Mouse (Mus musculus): Measurements from ENCODE around the gene Ifnl2. TPM values are rescaled to one million over a fixed set of nuclear protein-coding genes. Genes with fewer than 3 reads are reported as not detected.

Ifnl2 gene
- polyA plus RNA-seq, 1 experiment = not detected

- no peaks in the 10 kb centered on the region for H3K36me3 ChIP-seq (ENCODE audit: control insufficient read depth, insufficient read depth, low read length, poor library complexity, severe bottlenecking)
- H3K4me1 ChIP-seq (ENCODE audit: control insufficient read depth, insufficient read depth, low read length) = peaks cover 5% of the 10 kb centered on the region
- no peak overlapping the region for H3K9ac ChIP-seq (ENCODE audit: low read depth, poor library complexity, severe bottlenecking)
- H3K27me3 ChIP-seq (ENCODE audit: control insufficient read depth, insufficient read depth, low read length, poor library complexity, severe bottlenecking) = no peaks in the 10 kb centered on the region
- TF ChIP-seq POLR2A (IDR thresholded peaks at IDR 0.05; ENCODE audit: insufficient read depth, low read length) = no peak
- TF ChIP-seq CTCF (IDR thresholded peaks at IDR 0.05; ENCODE audit: low read depth, low read length) = no peak
- TF ChIP-seq EP300 (IDR thresholded peaks at IDR 0.05; ENCODE audit: insufficient read depth, low read depth, low read length) = peak; percentile 59; the same call in 1 of the 2 replicates
- H3K9me3 ChIP-seq (replicated peaks; ENCODE audit: control insufficient read depth, insufficient read depth, low read length, poor library complexity, severe bottlenecking) = no peaks in the 10 kb centered on the region
- H3K27ac ChIP-seq (ENCODE audit: insufficient read depth, low read length) = no peak overlapping the region
- no peak overlapping the region for H3K4me3 ChIP-seq (ENCODE audit: low read depth, low read length)
Measured at GRCm38 (mm10) chr7:28484192-28484591, 26.1 kb downstream of the Ifnl2 start.

- Histone ChIP-seq H3K27me3 (ENCODE audit: control insufficient read depth, insufficient read depth, low read length, poor library complexity, severe bottlenecking) (no peaks in the 10 kb centered on the region), H3K36me3 (ENCODE audit: control insufficient read depth, insufficient read depth, low read length, poor library complexity, severe bottlenecking) (no peaks in the 10 kb centered on the region), H3K4me3 (ENCODE audit: low read depth, low read length) (no peak overlapping the region), H3K9me3 (replicated peaks; ENCODE audit: control insufficient read depth, insufficient read depth, low read length, poor library complexity, severe bottlenecking) (no peaks in the 10 kb centered on the region), H3K9ac (ENCODE audit: low read depth, poor library complexity, severe bottlenecking) (no peak overlapping the region), H3K4me1 (ENCODE audit: control insufficient read depth, insufficient read depth, low read length) (peaks cover 3% of the 10 kb centered on the region), H3K27ac (ENCODE audit: insufficient read depth, low read length) (no peak overlapping the region)
- TF ChIP-seq EP300 (IDR thresholded peaks at IDR 0.05; ENCODE audit: insufficient read depth, low read depth, low read length) (no peak), CTCF (IDR thresholded peaks at IDR 0.05; ENCODE audit: low read depth, low read length) (no peak), POLR2A (IDR thresholded peaks at IDR 0.05; ENCODE audit: insufficient read depth, low read length) (no peak)
Measured at GRCm38 (mm10) chr7:28482854-28483253, 27.4 kb downstream of the Ifnl2 start.

- Histone ChIP-seq H3K4me1 (ENCODE audit: control insufficient read depth, insufficient read depth, low read length) (peaks cover 3% of the 10 kb centered on the region), H3K36me3 (ENCODE audit: control insufficient read depth, insufficient read depth, low read length, poor library complexity, severe bottlenecking) (no peaks in the 10 kb centered on the region), H3K4me3 (ENCODE audit: low read depth, low read length) (0 out of 2 replicates have a peak overlapping the region, but pooled peaks have one; percentile 12), H3K9ac (ENCODE audit: low read depth, poor library complexity, severe bottlenecking) (no peak overlapping the region), H3K27ac (ENCODE audit: insufficient read depth, low read length) (0 out of 2 replicates have a peak overlapping the region, but pooled peaks have one; percentile 1), H3K9me3 (replicated peaks; ENCODE audit: control insufficient read depth, insufficient read depth, low read length, poor library complexity, severe bottlenecking) (no peaks in the 10 kb centered on the region), H3K27me3 (ENCODE audit: control insufficient read depth, insufficient read depth, low read length, poor library complexity, severe bottlenecking) (no peaks in the 10 kb centered on the region)
- TF ChIP-seq CTCF (IDR thresholded peaks at IDR 0.05; ENCODE audit: low read depth, low read length) (no peak), EP300 (IDR thresholded peaks at IDR 0.05; ENCODE audit: insufficient read depth, low read depth, low read length) (no peak), POLR2A (IDR thresholded peaks at IDR 0.05; ENCODE audit: insufficient read depth, low read length) (no peak)
Measured at GRCm38 (mm10) chr7:28478854-28479253, 31.4 kb downstream of the Ifnl2 start.

- H3K4me1 ChIP-seq (ENCODE audit: control insufficient read depth, insufficient read depth, low read length) = peaks cover 3% of the 10 kb centered on the region
- H3K36me3 ChIP-seq (ENCODE audit: control insufficient read depth, insufficient read depth, low read length, poor library complexity, severe bottlenecking) = no peaks in the 10 kb centered on the region
- no peak for TF ChIP-seq CTCF (IDR thresholded peaks at IDR 0.05; ENCODE audit: low read depth, low read length)
- TF ChIP-seq EP300 (IDR thresholded peaks at IDR 0.05; ENCODE audit: insufficient read depth, low read depth, low read length) = no peak
- TF ChIP-seq POLR2A (IDR thresholded peaks at IDR 0.05; ENCODE audit: insufficient read depth, low read length) = no peak
- H3K9ac ChIP-seq (ENCODE audit: low read depth, poor library complexity, severe bottlenecking) = no peak overlapping the region
- no peaks in the 10 kb centered on the region for H3K9me3 ChIP-seq (replicated peaks; ENCODE audit: control insufficient read depth, insufficient read depth, low read length, poor library complexity, severe bottlenecking)
- no peak overlapping the region for H3K27ac ChIP-seq (ENCODE audit: insufficient read depth, low read length)
- H3K4me3 ChIP-seq (ENCODE audit: low read depth, low read length) = no peak overlapping the region
- no peaks in the 10 kb centered on the region for H3K27me3 ChIP-seq (ENCODE audit: control insufficient read depth, insufficient read depth, low read length, poor library complexity, severe bottlenecking)
Measured at GRCm38 (mm10) chr7:28477363-28477762, 32.9 kb downstream of the Ifnl2 start.

- Histone ChIP-seq H3K27ac (ENCODE audit: insufficient read depth, low read length) (no peak overlapping the region), H3K36me3 (ENCODE audit: control insufficient read depth, insufficient read depth, low read length, poor library complexity, severe bottlenecking) (no peaks in the 10 kb centered on the region), H3K4me3 (ENCODE audit: low read depth, low read length) (no peak overlapping the region), H3K9me3 (replicated peaks; ENCODE audit: control insufficient read depth, insufficient read depth, low read length, poor library complexity, severe bottlenecking) (no peaks in the 10 kb centered on the region), H3K9ac (ENCODE audit: low read depth, poor library complexity, severe bottlenecking) (no peak overlapping the region), H3K27me3 (ENCODE audit: control insufficient read depth, insufficient read depth, low read length, poor library complexity, severe bottlenecking) (no peaks in the 10 kb centered on the region), H3K4me1 (ENCODE audit: control insufficient read depth, insufficient read depth, low read length) (peaks cover 3% of the 10 kb centered on the region)
- no peak for TF ChIP-seq EP300 (IDR thresholded peaks at IDR 0.05; ENCODE audit: insufficient read depth, low read depth, low read length)
- no peak for TF ChIP-seq CTCF (IDR thresholded peaks at IDR 0.05; ENCODE audit: low read depth, low read length)
- no peak for TF ChIP-seq POLR2A (IDR thresholded peaks at IDR 0.05; ENCODE audit: insufficient read depth, low read length)
Measured at GRCm38 (mm10) chr7:28476191-28476590, 34.1 kb downstream of the Ifnl2 start.

GRCm38 (mm10) chr7:28467213-28467751 is 43.0 kb downstream of the Ifnl2 start:
- TF ChIP-seq CTCF (IDR thresholded peaks at IDR 0.05; ENCODE audit: low read depth, low read length) (no peak), POLR2A (IDR thresholded peaks at IDR 0.05; ENCODE audit: insufficient read depth, low read length) (no peak), EP300 (IDR thresholded peaks at IDR 0.05; ENCODE audit: insufficient read depth, low read depth, low read length) (no peak)
- H3K9ac ChIP-seq (ENCODE audit: low read depth, poor library complexity, severe bottlenecking) = peak overlapping the region; percentile 79
- no peak overlapping the region for H3K27ac ChIP-seq (ENCODE audit: insufficient read depth, low read length)
- peak overlapping the region; percentile 74 for H3K4me3 ChIP-seq (ENCODE audit: low read depth, low read length)
- no peaks in the 10 kb centered on the region for H3K36me3 ChIP-seq (ENCODE audit: control insufficient read depth, insufficient read depth, low read length, poor library complexity, severe bottlenecking)
- no peaks in the 10 kb centered on the region for H3K9me3 ChIP-seq (replicated peaks; ENCODE audit: control insufficient read depth, insufficient read depth, low read length, poor library complexity, severe bottlenecking)
- H3K4me1 ChIP-seq (ENCODE audit: control insufficient read depth, insufficient read depth, low read length) = no peaks in the 10 kb centered on the region
- no peaks in the 10 kb centered on the region for H3K27me3 ChIP-seq (ENCODE audit: control insufficient read depth, insufficient read depth, low read length, poor library complexity, severe bottlenecking)
